Mouse (Mus musculus) stomach, postnatal 0 days (tissue): ENCODE data around the gene Tead4.

ENCODE experiments used
- CTCF ChIP-seq: IDR thresholded peaks from 2 replicates; pipeline ENCODE4 v1.5.1; 2016; ENCODE audit warnings: antibody characterized with exemption, low read depth, mild to moderate bottlenecking, moderate library complexity
- EP300 ChIP-seq: optimal IDR thresholded peaks from 2 replicates; pipeline ENCODE3; 2016; ENCODE audit warnings: antibody characterized with exemption

DNA sequence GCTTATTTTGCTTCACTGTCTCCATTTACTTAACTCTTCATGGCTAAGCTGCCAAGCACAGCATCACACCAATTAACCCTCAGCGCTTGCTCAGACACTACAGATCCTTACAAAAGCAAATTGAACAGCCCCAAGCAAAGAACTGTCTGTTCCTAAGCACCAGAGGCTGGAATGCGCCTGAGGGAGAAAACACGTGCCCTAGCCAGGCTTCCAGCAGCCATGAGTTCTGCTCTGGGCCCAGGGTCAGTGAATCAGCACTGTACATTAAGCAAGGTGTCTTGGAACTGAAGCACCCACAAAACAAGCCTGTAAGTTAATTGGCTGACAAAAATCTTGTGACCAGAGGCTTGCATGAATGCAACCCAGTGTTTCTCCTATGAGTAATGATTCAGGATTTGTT, 18.5 kb downstream of the Tead4 start:
- TF ChIP-seq CTCF (no peak), EP300 (no peak)
